Mouse (Mus musculus): Measurements from ENCODE around the gene Gas2l2.

- TF ChIP-seq CTCF (IDR thresholded peaks at IDR 0.05; ENCODE audit: low read depth, low read length): no peak
- TF ChIP-seq POLR2A (IDR thresholded peaks at IDR 0.05; ENCODE audit: borderline replicate concordance, low read depth, low read length): no peak
Observed at GRCm38 (mm10) chr11:83417708-83418107, 11.5 kb downstream of the Gas2l2 start.
